ENCODE assay signal across 15 mouse cellular contexts in the genomic region with DNA sequence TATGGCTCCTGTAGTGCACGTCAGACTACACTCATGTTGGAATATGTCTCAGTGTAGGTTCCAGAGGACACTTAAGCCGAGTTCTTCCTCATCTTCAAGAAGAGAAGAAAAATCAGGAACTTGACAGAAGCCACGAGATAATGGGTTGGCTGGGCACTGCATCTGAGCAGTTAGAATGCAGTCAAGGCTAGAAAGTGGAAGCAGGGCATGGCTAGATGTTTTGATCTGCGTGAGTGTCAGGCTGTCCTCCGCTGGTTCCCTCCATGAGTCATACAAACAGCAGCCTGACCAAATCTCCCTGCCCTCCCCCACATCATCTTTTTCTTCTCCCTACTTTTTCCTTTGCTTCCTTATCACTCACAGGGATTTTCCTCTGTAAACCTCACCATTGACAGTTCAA. TPM values are rescaled to one million over a fixed set of nuclear protein-coding genes. Genes with fewer than 3 reads are reported as not detected.
A peak's percentile ranks its signal among the peaks of the same experiment; 100 is the strongest.
DNase-seq lines count a peak whose midpoint lies in the region.
"Had no signal": no experiment of that assay in that cellular context is flagged by ENCODE, and none has a peak within 500 bp of the region (broad histone marks: within the 10 kb centered on the region; RNA-seq: fewer than 3 reads in every experiment).

A gene (minus strand): TSS at position 195 of the 400 bp plus-strand sequence.

- peak; percentile 39 for DNase-seq in 3T3-L1 (ENCODE audit: low read depth, low spot score)
- peak; percentile 28 to 36 for DNase-seq in B cell, adult 2 months
- peak; percentile 41 for DNase-seq in c-Kit-positive CD71-negative TER-119-negative erythroid progenitor cells, embryonic 14.5 days (ENCODE audit: low read depth)
- DNase-seq in embryo, embryonic 10.5 days (ENCODE audit: low spot score): no peak
- DNase-seq in frontal cortex, adult 2 months (ENCODE audit: extremely low spot score in 1 of 2, low spot score in 1 of 2): no peak
- DNase-seq in gastrocnemius, adult 8-10 months (ENCODE audit: low spot score in 2 of 2): no peak
- DNase-seq: cerebellum, adult 2 months; kidney, adult 8-10 months; layer of hippocampus, adult 9-11 months; midbrain, embryonic 14.5 days; thymus, postnatal 25 days had no signal

- H3K27ac ChIP-seq in macrophage: peak within 1 kb of the TSS; percentile 61
- H3K27ac ChIP-seq: embryonic facial prominence, embryonic 12.5 days; heart, adult 2 months; limb, embryonic 12.5 days had no signal

- peaks cover 26% of the 10 kb centered on the region; the same call in 1 of the 2 replicates for H3K79me2 ChIP-seq in macrophage (ENCODE audit: inconsistent target)

- H3K4me3 ChIP-seq in macrophage (ENCODE audit: inconsistent target): no peak within 1 kb of the TSS; the same call in 1 of the 2 replicates
- H3K4me3 ChIP-seq: embryonic facial prominence, embryonic 12.5 days; heart, adult 2 months; limb, embryonic 12.5 days had no signal

- no peaks in the 10 kb centered on the region for H3K36me3 ChIP-seq in macrophage (ENCODE audit: inconsistent target)
- H3K36me3 ChIP-seq: embryonic facial prominence, embryonic 12.5 days; limb, embryonic 12.5 days had no signal

- 5% methylated on average over 5 of the region's 5 CpGs for WGBS in macrophage (ENCODE audit: missing documents)

RNA-seq across cellular contexts. Expression of the gene that starts here (rescaled TPM):
- total RNA-seq in macrophage (2018; cell fraction: chromatin; rRNA removed): 100 to 1,000 TPM in 5 of 26 experiments, 10 to 100 TPM in 21; 19.4 to 147 (median 66.7) TPM
- total RNA-seq in macrophage (2018; cell fraction: cytosol; rRNA removed): 100 to 1,000 TPM in 3 of 26 experiments, 10 to 100 TPM in 23; 32.6 to 136 (median 62.8) TPM
- 100 to 1,000 TPM in 8 of 26 experiments, 10 to 100 TPM in 18; 19.8 to 137 (median 73.9) TPM for total RNA-seq in macrophage (2018; cell fraction: nucleus; rRNA removed)
- 13.2 to 63.8 TPM (median 61.0 TPM) in 3 replicates for polyA plus RNA-seq in macrophage (2018)
- polyA plus RNA-seq in frontal cortex, adult 2 months (2012; rRNA removed): 3.7 TPM in 2 replicates
- total RNA-seq in gastrocnemius, adult 8-10 months (2022): 1 to 10 TPM in 3 of 4 experiments, under 1 TPM in 1; 0.90 to 2.7 (median 1.2) TPM

Comparison
In these comparisons a context has a peak if more than half of its experiments do, and no peak if none do; other contexts are left out.
1. DNase-seq: peak in 3T3-L1 (single experiment), B cell, adult 2 months (2 of 2) and c-Kit-positive CD71-negative TER-119-negative erythroid progenitor cells, embryonic 14.5 days (single experiment); none in embryo, embryonic 10.5 days (single experiment), frontal cortex, adult 2 months (0 of 2) and gastrocnemius, adult 8-10 months (0 of 2).